Mouse (Mus musculus) kidney, embryonic 15.5 days (tissue): ENCODE data around the gene Nup153. TPM values are rescaled to one million over a fixed set of nuclear protein-coding genes. Genes with fewer than 3 reads are reported as not detected.

ENCODE experiments used
- polyA plus RNA-seq: library from polyadenylated mRNA; unstranded; fragments of >200 nt; fragmentation: Nextera tagmentation; extraction: Ambion mirVana; gene quantifications from 2 replicates; pipeline ENCODE4 v1.2.1, GENCODE M21; 2015

The Nup153 gene
- polyA plus RNA-seq, 1 experiment from 2014 or later: 27.8 TPM

Other genes starting within 250 kb of the Nup153 start
- gene Cap2, start 226.1 kb downstream of the Nup153 start, polyA plus RNA-seq: 10.0 and 10.3 TPM in 2 replicates
- 10.6 and 12.2 TPM in 2 replicates for gene Fam8a1, start 58.4 kb downstream of the Nup153 start, polyA plus RNA-seq
- 14.3 and 15.4 TPM in 2 replicates for gene Kif13a, start 201.9 kb upstream of the Nup153 start, polyA plus RNA-seq